Mouse (Mus musculus): ENCODE measurements at regions not wholly inside any gene's neighbourhood (a gene's known extent, or its start where the extent isn't known, plus 50 kb on each side); places are given as distances from the start of the nearest gene placed in this dataset.

DNA sequence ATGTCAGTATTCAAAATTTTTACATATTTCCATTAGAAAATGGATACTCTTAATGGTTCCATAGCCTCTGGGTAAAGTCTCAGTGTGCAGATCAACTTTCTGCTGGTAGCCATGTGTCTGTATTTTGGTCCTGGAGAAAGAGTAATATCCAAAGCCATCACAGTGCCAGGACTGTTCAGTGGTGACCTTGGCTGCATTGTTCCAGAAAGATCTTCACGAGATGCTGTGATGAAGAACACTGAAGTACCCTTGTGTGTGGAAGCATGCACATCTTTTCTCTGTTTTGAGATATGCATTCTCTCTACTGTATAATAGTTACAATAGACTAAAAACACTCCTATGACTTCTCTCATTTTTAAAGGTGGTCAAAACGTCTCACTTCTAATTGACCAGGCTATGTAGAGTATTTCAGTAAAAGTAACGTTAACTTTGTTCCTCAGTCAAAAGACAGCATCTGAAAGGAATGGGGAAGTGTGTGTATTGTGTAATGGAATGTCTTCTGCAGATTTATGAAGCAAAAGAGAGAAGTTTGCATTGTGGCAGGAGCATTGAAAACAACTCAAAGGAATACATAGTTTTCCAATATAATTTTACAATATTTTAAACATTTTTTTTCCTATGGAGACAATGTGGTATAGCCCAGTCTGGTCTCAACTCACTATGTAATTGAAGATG lies 192.8 kb upstream of the Negr1 start:
- TF ChIP-seq CTCF (IDR thresholded peaks at IDR 0.05), result no peak
- no peak for TF ChIP-seq POLR2A (IDR thresholded peaks at IDR 0.05; ENCODE audit: insufficient read depth, low read depth, low read length)

Measured in heart, adult 2 months (tissue).